8 mouse cellular contexts compared by ENCODE assay signal in the genomic region with DNA sequence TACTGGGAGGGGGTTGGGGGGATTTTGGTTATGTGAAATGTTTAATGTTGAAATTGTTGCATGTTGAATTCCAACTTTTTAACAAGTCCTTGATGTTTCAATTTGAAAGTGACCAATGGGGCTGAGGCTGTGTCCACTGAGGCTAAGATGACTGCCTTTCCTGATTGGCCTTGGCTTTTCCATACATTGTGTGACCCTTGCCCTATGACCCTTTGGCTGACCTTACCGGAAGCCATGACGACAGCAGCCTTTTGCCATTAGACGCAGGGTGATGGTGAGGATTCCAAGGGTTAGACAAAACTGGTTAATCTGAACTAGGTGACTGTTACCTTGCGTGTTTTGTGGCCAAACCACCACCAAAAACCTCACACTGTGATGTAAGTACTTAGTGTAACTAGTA. TPM values are rescaled to one million over a fixed set of nuclear protein-coding genes. Genes with fewer than 3 reads are reported as not detected.
DNase-seq lines count a peak whose midpoint lies in the region; ATAC-seq and TF ChIP-seq lines count a peak whose summit lies in the region.

No protein-coding gene starts in this region.

- TF ChIP-seq CTCF in C2C12 (IDR thresholded peaks at IDR 0.05; ENCODE audit: control insufficient read depth, insufficient read depth, insufficient read length) = no peak

- H3K9me3 ChIP-seq in embryonic facial prominence, embryonic 10.5 days = no peaks in the 10 kb centered on the region

- peaks cover 20% of the 10 kb centered on the region for H3K4me1 ChIP-seq in embryonic facial prominence, embryonic 10.5 days

- peak overlapping the region; percentile 95 for H3K4me3 ChIP-seq in C2C12 (ENCODE audit: insufficient read depth, poor library complexity, severe bottlenecking)
- H3K4me3 ChIP-seq in embryonic facial prominence, embryonic 10.5 days = peak overlapping the region; percentile 100
- peak overlapping the region; percentile 75 for H3K4me3 ChIP-seq in myocyte

- H3K36me3 ChIP-seq in C2C12 (ENCODE audit: control insufficient read depth, insufficient read depth) (peaks cover 52% of the 10 kb centered on the region), myocyte (ENCODE audit: control insufficient read depth, insufficient read depth) (peaks cover 50% of the 10 kb centered on the region)
- peaks cover 53% of the 10 kb centered on the region for H3K36me3 ChIP-seq in embryonic facial prominence, embryonic 10.5 days (replicated peaks)

- H3K79me2 ChIP-seq in C2C12 (ENCODE audit: control insufficient read depth, insufficient read depth) (peaks cover 62% of the 10 kb centered on the region), myocyte (ENCODE audit: control insufficient read depth, insufficient read depth) (peaks cover 24% of the 10 kb centered on the region)

- ATAC-seq in cerebellum, adult (ENCODE audit: insufficient number of reproducible peaks, low FRiP score, low TSS enrichment) = no peak
- no peak for ATAC-seq in monocyte, adult 5-6 weeks (replicated peaks; ENCODE audit: insufficient number of reproducible peaks, low FRiP score, low TSS enrichment, poor library complexity, severe bottlenecking)
- ATAC-seq in megakaryocyte progenitor cell, adult 5-6 weeks (replicated peaks; ENCODE audit: poor library complexity) = no peak

- 42% methylated on average over 4 of the region's 4 CpGs for WGBS in embryonic facial prominence, embryonic 10.5 days

- DNase-seq in cerebellum, adult 11 months = peak; percentile 49
- no peak for DNase-seq in embryonic facial prominence, embryonic 10.5 days (ENCODE audit: low spot score)
- peak; percentile 36 for DNase-seq in kidney, adult 9 months

- H3ac ChIP-seq in C2C12 (ENCODE audit: control insufficient read depth, insufficient read length, low read depth) (peak overlapping the region; percentile 48), myocyte (ENCODE audit: control insufficient read depth, insufficient read length) (peak overlapping the region; percentile 89)

- H3K27me3 ChIP-seq in C2C12 (ENCODE audit: control insufficient read depth, insufficient read depth, insufficient read length) (no peaks in the 10 kb centered on the region), myocyte (ENCODE audit: control insufficient read depth, insufficient read depth, insufficient read length) (no peaks in the 10 kb centered on the region)
- 0 out of 2 replicates have a peak, but pooled peaks cover 4% of the 10 kb centered on the region for H3K27me3 ChIP-seq in embryonic facial prominence, embryonic 10.5 days (replicated peaks; ENCODE audit: low read depth, poor library complexity, severe bottlenecking)

- H3K27ac ChIP-seq in embryonic facial prominence, embryonic 10.5 days (replicated peaks) = no peak overlapping the region

- H3K4me2 ChIP-seq in myocyte (ENCODE audit: low read depth) = peak overlapping the region; percentile 96

- peaks cover 34% of the 10 kb centered on the region for H3K79me3 ChIP-seq in C2C12 (ENCODE audit: low read depth)

- TF ChIP-seq POLR2A in myocyte (IDR thresholded peaks at IDR 0.05; ENCODE audit: insufficient read length, low read depth) = no peak

TF ChIP-seq in C2C12, 6 proteins besides CTCF, POLR2A, EP300 and RAD21:
- TF ChIP-seq MAX (IDR thresholded peaks at IDR 0.05) = no peak
- TF ChIP-seq CEBPB (IDR thresholded peaks at IDR 0.05; ENCODE audit: low read depth) = no peak
- no peak for TF ChIP-seq FOSL1 (IDR thresholded peaks at IDR 0.05; ENCODE audit: insufficient read depth, low read length, poor library complexity, severe bottlenecking)
- TF ChIP-seq MYOG (IDR thresholded peaks at IDR 0.05; ENCODE audit: control insufficient read depth, extremely low read depth, insufficient read length) = no peak
- no peak for TF ChIP-seq USF1 (IDR thresholded peaks at IDR 0.05; ENCODE audit: low read depth)
- TF ChIP-seq MYOD1 (IDR thresholded peaks at IDR 0.05; ENCODE audit: control insufficient read depth, insufficient read length, low read depth) = no peak
TF ChIP-seq in C2C12: peak in this region for 0.

TF ChIP-seq in myocyte, 11 proteins besides CTCF, POLR2A, EP300 and RAD21:
- TF ChIP-seq POLR2AphosphoS2 (IDR thresholded peaks at IDR 0.05; ENCODE audit: insufficient read length, low read depth) (peak; percentile 35), MAX (IDR thresholded peaks at IDR 0.05; ENCODE audit: low read depth) (no peak)

RNA-seq across cellular contexts. Expression of a gene that starts 1.4 kb away (rescaled TPM):
- polyA plus RNA-seq in C2C12 (2012; fragmentation: generic; extraction: Trizol) = 119 TPM
- polyA plus RNA-seq in embryonic facial prominence, embryonic 10.5 days (2016; fragmentation: Nextera tagmentation; extraction: Ambion mirVana) = 279 and 285 TPM in 2 replicates
- polyA plus RNA-seq in myocyte (2012; fragmentation: generic; extraction: Trizol) = 61.5 TPM
- 153 to 219 TPM (median 160 TPM) in 3 replicates for total RNA-seq in monocyte, adult 5-6 weeks (2017)
- total RNA-seq in megakaryocyte progenitor cell, adult 5-6 weeks (2015) = 239 and 254 TPM in 2 replicates
- 221 and 260 TPM in 2 replicates for total RNA-seq in megakaryocyte progenitor cell, adult 5-6 weeks (2017)

RNA-seq across cellular contexts. Expression of a gene that starts 10.6 kb away (rescaled TPM):
- 0.01 TPM for polyA plus RNA-seq in C2C12 (2012; fragmentation: generic; extraction: Trizol)
- 0.06 and 0.19 TPM in 2 replicates for polyA plus RNA-seq in embryonic facial prominence, embryonic 10.5 days (2016; fragmentation: Nextera tagmentation; extraction: Ambion mirVana)
- not detected for polyA plus RNA-seq in myocyte (2012; fragmentation: generic; extraction: Trizol)
- total RNA-seq in monocyte, adult 5-6 weeks (2017) = 0.32 TPM in 1 of 3 replicates, not detected in the others
- not detected in 2 replicates for total RNA-seq in megakaryocyte progenitor cell, adult 5-6 weeks (2015)
- total RNA-seq in megakaryocyte progenitor cell, adult 5-6 weeks (2017) = not detected in 2 replicates

RNA-seq across cellular contexts. Expression of a gene that starts 54.4 kb away (rescaled TPM):
- 0.07 TPM for polyA plus RNA-seq in C2C12 (2012; fragmentation: generic; extraction: Trizol)
- polyA plus RNA-seq in embryonic facial prominence, embryonic 10.5 days (2016; fragmentation: Nextera tagmentation; extraction: Ambion mirVana) = not detected in 2 replicates
- not detected for polyA plus RNA-seq in myocyte (2012; fragmentation: generic; extraction: Trizol)
- not detected in 3 replicates for total RNA-seq in monocyte, adult 5-6 weeks (2017)
- not detected in 2 replicates for total RNA-seq in megakaryocyte progenitor cell, adult 5-6 weeks (2015)
- total RNA-seq in megakaryocyte progenitor cell, adult 5-6 weeks (2017) = not detected in 2 replicates
